Mouse (Mus musculus) fibroblast of lung, adult 2 months (primary cell): ENCODE data around the gene Mark3.

Experiments
- DNase-seq: peaks from one replicate; pipeline ENCODE4 v3.0.0-alpha.2; 2011; ENCODE audit warnings: low read depth

The Mark3 gene

DNA sequence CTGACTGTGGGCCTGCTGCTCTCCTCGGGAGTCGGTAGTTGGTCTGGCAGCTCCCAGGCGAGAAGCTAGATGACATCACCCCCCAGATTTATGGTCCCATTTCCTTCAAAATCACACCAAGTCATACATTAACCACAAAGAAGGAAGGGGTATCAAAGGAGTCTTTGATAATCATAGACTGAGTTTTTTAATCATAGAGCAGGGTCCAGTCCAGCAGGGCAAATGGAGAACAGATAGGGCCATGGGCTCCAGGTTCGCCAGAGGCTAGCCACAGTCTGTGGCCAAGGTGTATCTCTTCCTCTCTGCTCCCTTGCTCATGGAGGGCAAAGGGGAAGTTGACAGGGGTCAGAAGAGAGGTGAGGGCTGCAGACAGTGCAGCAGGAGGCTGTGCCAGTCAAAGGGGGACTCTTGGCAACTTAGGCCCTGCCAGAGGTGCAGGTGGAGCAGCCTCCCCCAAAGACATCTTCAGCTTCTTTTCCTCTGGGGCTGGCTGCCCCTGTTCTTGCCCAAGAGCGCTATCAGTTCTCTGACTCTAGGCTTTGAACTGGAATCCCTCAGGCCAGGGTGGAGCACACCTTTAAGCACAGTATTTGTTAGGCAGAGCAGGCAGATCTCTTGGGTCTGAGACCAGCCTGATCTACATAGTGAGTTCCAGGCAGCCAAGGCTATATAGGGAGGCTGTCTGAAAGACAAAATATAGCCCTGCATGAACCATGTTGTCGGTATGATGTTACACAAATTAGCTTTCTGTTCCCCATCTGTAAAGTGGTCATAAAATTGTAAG, 101.7 kb downstream of the Mark3 start:
- no peak for DNase-seq

- no peak for DNase-seq
Measured at GRCm38 (mm10) chr12:111677421-111677820, 103.1 kb downstream of the Mark3 start.

DNA sequence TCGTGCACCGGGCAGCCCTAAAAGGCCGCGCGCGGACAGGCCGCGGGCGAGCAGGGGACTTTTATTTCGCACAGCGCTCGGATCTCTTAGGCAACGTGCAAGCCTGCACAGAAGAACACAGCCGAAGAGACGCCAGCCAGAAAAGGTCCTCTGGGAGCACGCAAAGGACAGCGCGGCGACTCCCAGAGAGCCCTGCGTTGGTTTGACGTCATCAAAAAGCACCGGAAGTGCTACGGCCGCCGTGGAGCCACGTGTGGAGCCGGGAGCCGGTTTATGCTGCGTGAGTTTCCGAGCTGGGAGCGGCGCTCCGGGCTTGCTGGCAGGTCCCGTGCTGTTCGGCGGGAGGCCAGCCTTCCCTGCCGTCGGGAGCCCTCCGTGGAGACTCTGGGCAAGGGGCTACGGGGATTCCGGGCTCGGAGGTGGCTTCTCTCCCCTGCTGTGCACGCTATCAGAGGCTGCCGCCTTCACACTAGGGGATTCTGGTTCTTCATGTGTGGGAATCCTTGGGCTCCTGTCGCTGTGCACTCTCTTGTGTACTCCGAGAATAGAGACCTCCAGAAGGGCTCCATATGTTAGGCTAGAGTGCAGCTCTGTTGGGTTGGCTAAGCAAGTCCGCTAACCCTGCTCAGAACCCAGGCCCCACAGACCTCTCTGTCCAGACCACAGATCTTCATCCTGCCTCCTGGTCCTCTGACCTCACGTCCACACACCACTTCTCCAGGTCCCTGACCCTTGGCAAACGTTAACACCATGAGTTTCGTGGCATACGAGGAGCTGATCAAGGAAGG, 103.8 kb downstream of the Mark3 start, which contains the start of gene Trmt61a:
Gene Trmt61a, plus strand, starts transcription at position 224 of the 788 bp plus-strand sequence.
- peak; percentile 71 for DNase-seq

- no peak for DNase-seq
Measured at GRCm38 (mm10) chr12:111678670-111678933, 104.3 kb downstream of the Mark3 start.

GRCm38 (mm10) chr12:111678997-111679396, 104.7 kb downstream of the Mark3 start:
- no peak for DNase-seq

GRCm38 (mm10) chr12:111680661-111681060, 106.3 kb downstream of the Mark3 start:
- no peak for DNase-seq

DNA sequence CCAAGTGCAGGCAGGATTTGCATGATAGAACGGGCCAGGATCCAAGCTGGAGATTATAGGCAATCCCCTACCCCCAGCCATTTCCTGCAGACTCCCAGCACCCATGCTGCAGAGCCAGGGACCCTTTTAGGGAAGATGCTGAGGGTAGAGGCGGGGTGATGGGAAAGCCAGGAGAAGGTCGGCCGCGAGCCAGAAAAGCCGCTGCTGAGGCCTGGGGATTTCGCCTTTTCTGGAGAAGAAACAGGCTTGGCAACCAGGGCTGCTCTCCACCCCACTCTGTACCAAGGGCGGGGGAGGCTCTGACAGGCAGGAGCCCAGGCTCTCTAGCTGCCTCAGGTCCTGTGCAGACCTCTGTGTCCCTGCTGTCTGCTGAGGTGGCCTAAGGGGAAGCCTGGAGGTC, 107.0 kb downstream of the Mark3 start:
- DNase-seq = no peak

- no peak for DNase-seq
Measured at GRCm38 (mm10) chr12:111682003-111682402, 107.7 kb downstream of the Mark3 start.

DNA sequence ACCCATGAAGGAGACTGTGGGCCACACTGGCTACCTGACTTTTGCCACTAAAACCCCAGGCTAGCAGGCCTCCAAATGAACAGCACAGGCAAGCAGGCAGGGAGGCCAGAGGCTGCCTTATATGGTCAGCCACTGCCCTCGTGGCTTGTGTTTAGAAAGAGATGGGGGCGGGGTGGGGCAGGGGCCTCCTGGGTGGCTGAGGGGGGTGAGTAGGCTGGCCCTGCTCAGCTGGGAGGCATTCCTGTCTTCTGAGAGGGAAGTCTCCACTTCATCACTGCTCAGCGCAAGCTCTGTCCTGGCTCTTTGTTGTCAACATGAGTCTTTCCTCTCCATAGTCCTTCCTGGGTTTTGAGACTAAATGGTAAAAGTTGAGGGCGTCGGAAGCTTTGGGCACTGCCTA, 108.5 kb downstream of the Mark3 start:
- DNase-seq = no peak

DNA sequence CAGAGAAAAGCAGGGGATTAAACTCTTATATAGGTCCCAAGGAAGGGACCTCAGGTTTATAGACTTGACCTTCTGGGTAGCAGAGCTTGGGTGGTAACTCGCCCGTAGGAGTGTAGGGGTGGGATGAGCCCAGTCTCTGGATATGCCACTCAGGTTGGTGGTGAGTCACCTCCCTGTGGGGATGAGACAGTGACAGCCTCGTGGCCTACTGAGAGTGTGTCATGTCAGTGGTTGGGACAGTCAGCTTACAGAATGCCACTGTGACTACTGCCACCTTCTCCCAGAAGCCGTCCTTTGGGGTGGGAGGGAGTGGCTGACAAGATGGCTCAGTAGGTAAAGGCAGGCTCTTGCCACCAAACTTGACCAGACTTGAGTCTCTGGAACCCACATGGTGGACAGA, 112.1 kb downstream of the Mark3 start:
- no peak for DNase-seq

DNA sequence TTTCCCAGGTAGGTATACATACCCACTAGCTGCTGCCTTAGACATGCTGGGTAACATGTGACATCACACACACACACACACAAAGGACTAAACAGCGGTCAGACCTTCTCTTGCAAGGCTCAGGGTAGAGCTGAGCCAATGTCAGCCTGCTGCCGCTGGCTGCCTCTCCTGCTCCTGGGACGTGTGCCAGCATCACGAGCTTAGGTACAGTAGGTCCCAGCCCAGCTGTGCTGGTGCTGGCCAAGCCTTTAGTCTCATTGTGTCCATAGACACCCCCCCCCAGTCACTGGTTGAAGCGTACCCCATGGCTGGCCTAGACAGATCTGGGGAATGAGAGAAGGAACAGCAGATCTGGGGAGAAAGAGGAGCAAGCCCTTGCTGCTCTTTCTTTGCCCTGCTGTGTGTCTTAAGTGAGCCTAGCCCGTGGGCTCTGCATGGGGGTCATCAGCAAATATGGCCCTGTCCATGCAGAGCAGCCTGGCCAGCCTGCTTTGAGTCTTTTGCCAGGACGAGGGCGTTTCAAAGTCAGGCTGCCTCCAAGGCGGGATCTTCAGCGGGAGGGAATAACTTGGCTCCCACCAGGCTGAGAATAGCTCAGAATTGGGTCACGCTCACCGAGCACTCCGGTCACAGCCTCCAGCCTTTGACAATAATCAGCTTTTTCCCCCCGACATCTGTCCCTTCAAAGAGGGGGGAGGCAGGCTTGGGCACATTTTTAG, 113.2 kb downstream of the Mark3 start:
- peak; percentile 86 for DNase-seq

GRCm38 (mm10) chr12:111688069-111688428, 113.7 kb downstream of the Mark3 start:
- no peak for DNase-seq

DNA sequence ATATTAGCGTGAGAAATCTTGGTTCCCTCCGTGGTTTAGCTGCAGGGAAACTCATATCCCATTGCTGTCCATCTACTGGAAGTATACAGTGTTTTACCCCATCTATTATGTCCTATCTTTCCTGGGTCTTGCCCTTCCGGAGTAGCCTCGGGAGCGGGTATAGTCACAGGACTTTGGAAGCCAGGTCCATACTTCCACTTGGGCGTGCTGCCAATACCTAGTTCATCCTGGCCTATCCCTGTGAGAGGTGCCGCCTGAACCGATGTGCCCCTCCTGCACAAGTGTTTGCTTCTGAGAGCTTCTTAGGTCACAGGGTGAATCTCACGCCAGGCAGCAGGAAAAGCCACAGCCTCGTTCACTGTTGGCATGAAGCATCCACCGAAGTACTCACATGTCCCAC, 115.1 kb downstream of the Mark3 start:
- DNase-seq = no peak

DNA sequence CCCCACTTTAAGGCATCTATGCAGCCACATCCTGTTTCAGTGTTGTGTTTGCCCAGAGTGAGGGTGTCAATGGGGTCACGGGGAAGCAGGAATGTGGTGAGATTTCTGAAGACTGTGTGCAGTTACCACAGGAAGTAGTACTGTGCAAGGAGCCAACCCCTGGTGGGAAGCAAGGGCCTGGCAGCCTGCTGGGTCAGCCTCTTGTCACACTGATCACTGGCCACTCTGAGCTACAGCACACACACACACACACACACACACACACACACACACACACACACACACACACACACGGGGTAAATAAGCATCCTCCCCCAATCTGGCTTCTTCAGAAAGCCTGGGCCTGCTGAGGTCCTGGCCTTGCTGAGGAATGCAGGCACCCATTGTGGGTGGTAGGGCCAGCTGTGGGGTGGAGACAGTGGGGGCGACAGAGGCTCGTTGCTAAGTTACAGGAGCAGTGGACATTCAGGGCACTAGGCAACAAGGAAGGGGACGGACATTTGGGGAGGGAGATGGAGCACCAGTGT, 117.1 kb downstream of the Mark3 start:
- peak; percentile 92 for DNase-seq

DNA sequence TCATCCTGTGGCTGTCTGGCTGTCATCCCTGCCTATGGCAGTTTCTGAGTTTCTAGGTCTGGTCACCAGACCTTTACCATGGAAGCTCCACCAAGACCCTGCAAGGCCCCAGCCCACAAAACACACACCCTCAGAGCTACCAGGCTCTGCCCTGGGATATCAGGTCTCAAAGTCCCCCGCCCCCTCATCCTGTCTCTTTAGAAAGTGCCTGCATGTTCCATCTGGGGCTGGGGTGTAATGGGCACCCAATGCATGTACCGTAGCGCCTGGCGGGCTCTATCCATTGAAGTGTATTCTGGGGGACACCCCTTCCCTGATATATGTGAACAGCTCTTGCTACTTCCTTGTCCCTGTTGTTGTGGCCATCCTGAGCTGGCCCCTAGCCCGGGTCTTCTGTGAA, 118.6 kb downstream of the Mark3 start:
- DNase-seq = no peak

- no peak for DNase-seq
Measured at GRCm38 (mm10) chr12:111693341-111694270, 119.3 kb downstream of the Mark3 start.

GRCm38 (mm10) chr12:111694271-111694781, 120.0 kb downstream of the Mark3 start:
- DNase-seq = no peak

DNA sequence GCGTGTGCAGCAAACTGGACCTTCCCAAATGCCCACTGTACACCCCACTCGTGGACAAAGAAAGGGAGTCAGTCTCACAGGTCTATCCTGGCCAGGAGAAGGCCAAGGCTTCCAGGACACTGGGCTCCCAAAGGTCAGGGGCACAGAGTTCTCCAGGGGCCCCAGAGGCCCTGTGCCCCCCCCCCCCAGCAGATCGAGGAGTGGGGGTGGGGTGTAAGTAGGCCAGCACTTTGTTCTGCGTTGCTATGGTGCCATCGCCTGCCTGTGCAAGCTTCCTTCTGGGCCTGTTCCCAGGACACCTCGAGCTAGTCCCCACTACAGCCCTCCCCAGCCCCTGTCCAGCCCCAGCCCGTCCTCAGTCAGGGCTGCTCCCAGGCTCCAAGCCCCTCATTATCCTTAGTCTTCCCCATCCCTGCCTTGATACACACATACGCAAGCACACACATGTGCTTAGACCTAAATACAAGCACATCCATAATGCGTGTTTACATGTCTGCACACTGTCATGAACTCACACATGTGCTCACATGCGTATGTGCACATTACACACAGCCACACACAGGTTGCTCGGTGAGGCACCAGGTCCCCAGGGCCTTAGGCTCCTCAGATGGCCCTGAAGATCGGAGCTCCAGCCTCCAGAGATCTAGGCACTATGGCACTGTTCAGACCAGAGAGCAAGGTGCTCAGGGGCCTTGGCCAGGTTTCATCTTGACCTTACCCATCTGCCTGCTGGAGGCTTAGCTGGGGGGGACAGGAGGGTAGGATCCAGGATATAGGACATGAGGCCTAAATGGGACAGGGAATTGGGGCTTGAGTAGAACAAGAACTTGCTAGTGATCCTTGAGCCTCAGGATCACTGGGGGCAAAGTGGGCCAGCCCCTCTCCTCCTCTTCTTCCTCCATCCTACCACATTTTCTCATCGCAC, 120.8 kb downstream of the Mark3 start:
- no peak for DNase-seq

DNA sequence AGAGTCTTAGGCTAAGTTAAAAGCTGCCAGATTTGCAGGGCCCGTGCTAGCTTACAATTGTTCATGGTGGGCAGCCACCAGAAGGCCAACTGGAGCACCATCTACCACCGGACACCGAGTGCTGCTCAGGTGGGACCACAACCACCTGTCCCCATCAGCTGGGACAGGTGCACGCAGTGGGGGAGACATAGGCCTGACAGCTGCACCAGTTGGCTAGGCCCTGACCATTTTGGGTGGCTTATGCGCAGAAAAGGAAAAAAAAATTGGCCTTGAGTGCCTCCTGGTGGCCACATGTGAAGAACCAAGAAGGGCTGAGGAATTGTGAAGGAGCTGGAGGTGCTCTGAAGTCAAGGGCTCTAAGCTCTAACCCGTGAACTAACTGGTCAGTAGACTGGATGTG, 121.9 kb downstream of the Mark3 start:
- DNase-seq = no peak

- DNase-seq = no peak
Measured at GRCm38 (mm10) chr12:111697708-111698107, 123.4 kb downstream of the Mark3 start.
